Mouse (Mus musculus) left cerebral cortex, postnatal 14 days (tissue): ENCODE measurements around the gene Syce3. TPM values are rescaled to one million over a fixed set of nuclear protein-coding genes. Genes with fewer than 3 reads are reported as not detected.

Experiments
- DNase-seq, 2 experiments: peaks; one replicate each; pipeline ENCODE4 v3.0.0; 2021 to 2022; ENCODE audit warnings: low spot score in 2 of 2, mixed read lengths in 1 of 2
- intact Hi-C: fragments of 180-260 bp; cut with DNase I; formaldehyde crosslinking; loops from one replicate; pipeline ENCODE4 v1.15.1; 2025
- total RNA-seq, 2 experiments: library from RNA; stranded (reverse); gene quantifications; 2 replicates each; pipeline ENCODE4 v1.2.3; 2021

Gene Syce3
- total RNA-seq, 2 experiments from 2014 or later = not detected

- no peak for DNase-seq
- intact Hi-C loops = loop anchor here (5.0 kb wide), 1 partner anchor 44 kb away; the partner anchor contains the start of gene Klhdc7b
Measured at GRCm38 (mm10) chr15:89426716-89427115, 16.4 kb upstream of the Syce3 start.

GRCm38 (mm10) chr15:89425711-89426121 lies 15.4 kb upstream of the Syce3 start, which contains the start of gene Cpt1b:
TSS of gene Cpt1b (minus strand) at chr15:89425863.
- no peak for DNase-seq
- intact Hi-C loops = loop anchor here (5.0 kb wide), 1 partner anchor 43 kb away; the partner anchor contains the start of gene Klhdc7b

GRCm38 (mm10) chr15:89424621-89425020 lies 14.3 kb upstream of the Syce3 start:
- intact Hi-C loops = loop anchor here (5.0 kb wide), 1 partner anchor 42 kb away; the partner anchor contains the start of gene Klhdc7b
- DNase-seq = no peak

- DNase-seq = no peak
- intact Hi-C loops = no loop called here
Measured at GRCm38 (mm10) chr15:89421938-89422337, 11.6 kb upstream of the Syce3 start.

- intact Hi-C loops = no loop called here
- no peak for DNase-seq
Measured at GRCm38 (mm10) chr15:89415282-89415681, 5.0 kb upstream of the Syce3 start.

- no peak for DNase-seq
- intact Hi-C loops = no loop called here
Measured at GRCm38 (mm10) chr15:89406691-89407090, 3.6 kb downstream of the Syce3 start.

- intact Hi-C loops = no loop called here
- no peak for DNase-seq
Measured at GRCm38 (mm10) chr15:89404831-89405623, 5.3 kb downstream of the Syce3 start.

- intact Hi-C loops = no loop called here
Measured at GRCm38 (mm10) chr15:89402471-89402870, 7.8 kb downstream of the Syce3 start.

GRCm38 (mm10) chr15:89399716-89400115 lies 10.6 kb downstream of the Syce3 start:
- intact Hi-C loops = no loop called here
- DNase-seq = no peak

More at GRCm38 (mm10) chr15:89402471-89402870, 7.8 kb downstream of the Syce3 start:
- no peak for DNase-seq

GRCm38 (mm10) chr15:89398146-89398545 lies 12.2 kb downstream of the Syce3 start:
- no peak for DNase-seq
- intact Hi-C loops = no loop called here

- intact Hi-C loops = no loop called here
- DNase-seq = no peak
Measured at GRCm38 (mm10) chr15:89396883-89397282, 13.4 kb downstream of the Syce3 start.

GRCm38 (mm10) chr15:89390081-89390480 lies 20.2 kb downstream of the Syce3 start:
- intact Hi-C loops = no loop called here
- no peak for DNase-seq

GRCm38 (mm10) chr15:89387127-89387526 lies 23.2 kb downstream of the Syce3 start:
- no peak for DNase-seq
- intact Hi-C loops = no loop called here

- intact Hi-C loops = loop anchor here (5.0 kb wide), 1 partner anchor 43 kb away; the partner anchor contains the start of genes C730034F03Rik, Chkb, Cpt1b and Gm44502
Measured at GRCm38 (mm10) chr15:89384617-89385016, 25.7 kb downstream of the Syce3 start, which contains the start of gene Klhdc7b. TSS of gene Klhdc7b (plus strand) at chr15:89384917.

GRCm38 (mm10) chr15:89379429-89379828 lies 30.9 kb downstream of the Syce3 start:
- intact Hi-C loops = no loop called here
- DNase-seq = no peak

More at GRCm38 (mm10) chr15:89384617-89385016, 25.7 kb downstream of the Syce3 start, which contains the start of gene Klhdc7b:
- no peak for DNase-seq

- intact Hi-C loops = no loop called here
- DNase-seq = no peak
Measured at GRCm38 (mm10) chr15:89378831-89379401, 31.4 kb downstream of the Syce3 start, which contains the start of gene Odf3b. TSS of gene Odf3b (minus strand) at chr15:89379282.

- no peak for DNase-seq
- intact Hi-C loops = no loop called here
Measured at GRCm38 (mm10) chr15:89377938-89378828, 32.1 kb downstream of the Syce3 start.

GRCm38 (mm10) chr15:89377362-89377761 lies 32.9 kb downstream of the Syce3 start:
- intact Hi-C loops = no loop called here
- DNase-seq = no peak

GRCm38 (mm10) chr15:89376957-89377356 lies 33.3 kb downstream of the Syce3 start, which contains the start of gene Tymp:
TSS of gene Tymp (minus strand) at chr15:89377039.
- no peak for DNase-seq
- intact Hi-C loops = no loop called here
